Mouse (Mus musculus): ENCODE data around the gene Ltbp3.

GRCm38 (mm10) chr19:5793116-5793515 is 52.4 kb downstream of the Ltbp3 start:
- TF ChIP-seq POLR2A (IDR thresholded peaks at IDR 0.05; ENCODE audit: control insufficient read depth, low read depth, low read length) = no peak
- TF ChIP-seq CTCF (IDR thresholded peaks at IDR 0.05; ENCODE audit: control insufficient read depth, insufficient read depth, insufficient replicate concordance, low read depth, low read length) = peak; percentile 52; the same call in 1 of the 2 replicates

Measured in testis, adult 2 months (tissue).